Mouse (Mus musculus) CD8-positive naive resting alpha-beta T cell, adult 2 months (primary cell): ENCODE measurements at regions not wholly inside any gene's neighbourhood (a gene's known extent, or its start where the extent isn't known, plus 50 kb on each side); places are given as distances from the start of the nearest gene placed in this dataset.

Experiments
- DNase-seq, 2 experiments: peaks; one replicate each; pipeline ENCODE4 v3.0.0; 2022; ENCODE audit warnings: low read depth in 2 of 2, low spot score in 2 of 2

DNA sequence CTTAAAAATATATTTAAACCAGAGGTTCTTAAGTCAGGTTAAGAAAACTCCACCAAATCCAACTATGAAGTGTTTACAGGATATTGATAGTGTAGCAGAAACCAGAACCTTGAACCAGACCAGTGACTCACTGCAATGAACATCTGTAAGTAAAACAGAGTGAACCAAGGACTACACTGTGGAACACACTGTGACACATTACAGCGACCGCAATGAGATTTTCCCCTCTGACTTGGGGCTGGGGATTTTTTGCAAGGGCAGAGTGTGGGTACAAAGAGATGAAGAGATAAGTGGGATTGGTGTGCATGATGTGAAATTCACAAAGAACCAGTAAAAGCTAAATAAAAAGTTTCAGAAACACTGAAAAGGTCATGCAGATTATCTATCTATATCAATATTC is 73.0 kb upstream of the Nrn1 start:
- DNase-seq: peak; percentile 47 to 51

DNA sequence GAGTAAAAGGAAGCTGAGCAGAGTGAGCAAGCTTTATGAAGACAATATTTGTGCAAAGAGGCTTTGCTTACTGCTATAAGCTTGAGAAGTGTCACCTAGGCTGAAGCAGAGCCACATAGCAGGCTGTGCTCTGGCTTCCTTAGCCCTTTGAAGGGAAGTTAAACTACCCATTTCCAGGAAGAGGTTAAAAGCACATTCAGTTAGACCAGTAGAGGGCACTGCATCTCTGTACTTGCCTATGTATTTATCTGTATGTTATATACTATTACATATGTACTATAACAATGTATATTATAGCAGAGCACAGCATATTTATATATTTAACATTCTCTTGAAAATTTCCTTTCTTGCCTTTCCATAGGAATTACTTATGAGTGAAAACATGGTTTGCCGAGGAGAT is 54.4 kb upstream of the Nrn1 start:
- DNase-seq: peak in 1 of 2 experiments; percentile 9
